Mouse (Mus musculus): ENCODE data around the gene Anxa11.

DNA sequence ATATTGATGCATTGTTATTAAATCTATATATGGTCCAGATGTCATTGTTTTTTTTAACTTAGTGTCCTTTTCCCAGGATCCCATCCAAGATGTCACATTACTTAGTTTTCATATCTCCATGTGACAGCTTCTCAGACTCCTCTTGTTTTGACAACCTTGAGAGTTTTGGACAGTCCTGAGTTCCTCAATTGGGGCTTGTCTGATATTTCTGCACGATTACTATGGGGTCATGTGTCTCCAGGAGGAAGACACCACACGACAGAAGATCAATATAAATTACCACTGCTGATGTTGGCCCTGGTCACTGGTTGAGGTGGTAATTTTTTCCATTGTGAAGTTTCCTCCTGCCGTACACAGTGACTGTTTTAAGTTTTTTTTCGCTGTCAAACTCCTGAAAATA, 377 bp upstream of the Anxa11 start:
- TF ChIP-seq CTCF (IDR thresholded peaks at IDR 0.05; ENCODE audit: extremely low read depth, insufficient read depth, low read length), result no peak
- TF ChIP-seq POLR2A (IDR thresholded peaks at IDR 0.05; ENCODE audit: extremely low read depth, insufficient read depth, low read length), result no peak
